Mouse (Mus musculus) spleen, adult 2 months (tissue): Measurements from ENCODE around the gene Spdye4c. TPM values are rescaled to one million over a fixed set of nuclear protein-coding genes. Genes with fewer than 3 reads are reported as not detected.

Experiments
- DNase-seq, 2 experiments: peaks; one replicate each; pipeline versions ENCODE4 v3.0.0 to v3.0.0-alpha.2; 2012 to 2021; ENCODE audit warnings: low spot score in 2 of 2, low read depth in 1 of 2
- H3K27ac ChIP-seq: fragments of 200-500 bp; 2 replicates; pipeline ENCODE4 v1.5.1; 2012; ENCODE audit warnings: low read length, inconsistent platforms; ENCODE audit not compliant: insufficient read depth
- H3K27me3 ChIP-seq: fragments of 200-500 bp; 2 replicates; pipeline ENCODE4 v1.6.1; 2012; ENCODE audit warnings: mild to moderate bottlenecking, moderate library complexity, low read length, inconsistent platforms; ENCODE audit not compliant: control insufficient read depth, insufficient read depth
- H3K36me3 ChIP-seq: fragments of 200-500 bp; 2 replicates; pipeline ENCODE4 v1.6.1; 2012; ENCODE audit warnings: mild to moderate bottlenecking, low read length, inconsistent platforms; ENCODE audit not compliant: control insufficient read depth, insufficient read depth
- H3K4me1 ChIP-seq: fragments of 200-500 bp; 2 replicates; pipeline ENCODE4 v1.6.1; 2011; ENCODE audit warnings: inconsistent platforms; ENCODE audit not compliant: control insufficient read depth, insufficient read depth, insufficient read length
- H3K4me3 ChIP-seq: fragments of 200-500 bp; 2 replicates; pipeline ENCODE4 v1.5.1; 2011; ENCODE audit warnings: mild to moderate bottlenecking, inconsistent platforms; ENCODE audit not compliant: insufficient read depth, insufficient read length; ENCODE audit errors: extremely low read depth
- CTCF ChIP-seq: fragments of 200-500 bp; IDR thresholded peaks from 2 replicates; pipeline ENCODE4 v1.5.1; 2011; ENCODE audit warnings: mild to moderate bottlenecking, inconsistent platforms; ENCODE audit not compliant: insufficient read depth, insufficient read length, insufficient replicate concordance; ENCODE audit errors: extremely low read depth
- POLR2A ChIP-seq: fragments of 200-500 bp; IDR thresholded peaks from 2 replicates; pipeline ENCODE4 v1.6.1; 2011; ENCODE audit warnings: low read depth, low read length, inconsistent platforms
- WGBS: fragments of 180-500 bp; shearing (Covaris S2); methylation state at CpG from one replicate; pipeline ENCODE4 v1.1.7; 2018; 5-methylcytosine and 5-hydroxymethylcytosine counted together
- polyA plus RNA-seq: library from polyadenylated mRNA; depleted of rRNA; stranded (reverse); fragments of >200 nt; gene quantifications from 2 replicates; pipeline ENCODE4 v1.2.3, GENCODE M21; 2012

Gene Spdye4c
- polyA plus RNA-seq, 1 experiment, result not detected

DNA sequence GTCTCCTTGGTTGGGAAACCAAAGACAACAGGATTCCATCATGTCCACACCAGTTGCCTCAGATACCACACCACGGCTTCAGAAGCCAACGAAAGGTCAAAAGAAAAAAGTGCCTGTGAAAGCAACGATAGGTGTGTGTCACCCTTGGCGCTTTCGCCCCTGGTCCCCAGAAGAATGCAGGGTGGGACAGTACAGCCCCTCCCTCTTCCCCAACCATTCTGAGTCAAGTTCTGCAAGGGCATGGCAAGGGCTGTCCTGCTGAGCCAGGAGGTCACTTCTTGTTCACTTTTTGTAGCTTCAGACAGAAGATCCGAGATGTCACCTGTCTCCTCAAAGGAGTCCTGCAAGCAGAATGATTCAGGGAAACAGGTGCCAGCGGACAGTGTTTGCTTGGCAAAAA is 1.3 kb downstream of the Spdye4c start:
- Histone ChIP-seq H3K27ac (no peak overlapping the region), H3K4me3 (no peak overlapping the region), H3K36me3 (no peaks in the 10 kb centered on the region), H3K27me3 (no peaks in the 10 kb centered on the region), H3K4me1 (no peaks in the 10 kb centered on the region)
- no peak for DNase-seq
- TF ChIP-seq POLR2A (no peak), CTCF (no peak)
- 90% methylated on average over 7 of the region's 7 CpGs for WGBS

DNA sequence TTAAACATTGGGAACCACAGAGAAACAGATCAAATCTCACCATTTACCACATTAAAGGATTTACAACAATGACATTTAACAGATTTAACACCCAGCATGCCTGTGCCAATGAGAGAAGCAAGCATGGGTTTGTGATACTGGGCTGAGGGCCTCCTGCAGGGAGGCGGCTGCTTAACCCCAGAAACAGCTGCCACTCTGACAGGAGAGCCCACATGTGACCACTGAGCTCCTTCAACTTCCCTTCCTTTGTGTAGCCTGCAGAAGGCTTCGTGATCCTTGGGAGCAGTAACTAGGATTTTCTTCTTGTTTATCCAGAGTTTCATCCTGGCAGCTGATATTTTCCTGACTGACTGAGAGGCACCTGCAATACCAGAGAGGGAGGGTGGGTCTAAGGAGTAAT is 10.5 kb downstream of the Spdye4c start:
- H3K27ac ChIP-seq, result no peak overlapping the region
- no peak for TF ChIP-seq CTCF
- TF ChIP-seq POLR2A, result no peak
- no peaks in the 10 kb centered on the region for H3K27me3 ChIP-seq
- H3K4me1 ChIP-seq, result no peaks in the 10 kb centered on the region
- H3K36me3 ChIP-seq, result no peaks in the 10 kb centered on the region
- DNase-seq, result no peak
- no peak overlapping the region for H3K4me3 ChIP-seq
- 34% methylated on average over 2 of the region's 2 CpGs for WGBS

DNA sequence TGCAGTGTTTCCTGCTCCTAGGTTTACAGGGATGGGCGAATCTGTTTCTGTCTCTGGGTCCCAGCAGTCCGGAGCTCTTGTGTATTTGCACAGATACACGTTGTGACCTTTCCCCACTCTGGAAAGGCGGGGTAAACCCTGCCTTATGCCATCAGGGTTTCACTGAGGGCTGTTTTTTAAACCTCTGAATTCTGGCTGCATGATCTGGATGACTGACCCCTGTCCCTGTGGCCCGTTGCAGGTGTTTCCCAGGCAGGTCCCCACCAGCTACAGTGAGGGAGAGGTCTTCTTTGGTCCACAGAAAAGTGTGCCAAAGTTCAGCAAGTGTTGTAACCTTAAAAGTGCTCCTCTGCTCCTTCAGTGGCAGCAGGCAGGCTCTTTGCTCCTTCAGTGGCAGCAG is 18.3 kb downstream of the Spdye4c start:
- Histone ChIP-seq H3K36me3 (peaks cover 23% of the 10 kb centered on the region), H3K27ac (no peak overlapping the region), H3K4me3 (no peak overlapping the region), H3K27me3 (no peaks in the 10 kb centered on the region), H3K4me1 (no peaks in the 10 kb centered on the region)
- no peak for TF ChIP-seq POLR2A
- 88% methylated on average over 5 of the region's 5 CpGs for WGBS
- DNase-seq, result no peak

DNA sequence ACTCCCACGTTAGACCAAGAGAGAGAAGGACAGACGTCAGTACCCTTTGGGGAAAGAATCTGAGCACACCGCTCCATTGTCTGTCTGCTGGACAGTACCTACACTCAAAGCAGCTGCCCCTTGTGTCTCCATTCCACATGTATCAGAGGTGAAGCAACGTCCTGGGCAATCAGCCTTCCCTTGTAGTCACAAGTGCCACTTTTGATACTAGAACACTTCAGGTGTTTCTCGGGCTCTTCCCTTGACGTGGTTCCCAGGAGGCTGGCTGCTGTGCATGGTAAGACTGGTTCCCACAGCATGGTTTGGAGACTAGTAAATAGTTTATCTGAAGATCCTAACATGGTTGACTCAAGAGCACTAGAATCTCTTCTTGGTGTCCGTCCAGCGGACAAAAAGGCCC is 20.2 kb downstream of the Spdye4c start:
- no peak for TF ChIP-seq POLR2A
- no peak for TF ChIP-seq CTCF
- H3K4me1 ChIP-seq, result no peaks in the 10 kb centered on the region
- peaks cover 34% of the 10 kb centered on the region for H3K36me3 ChIP-seq
- no peak overlapping the region for H3K4me3 ChIP-seq
- DNase-seq, result no peak
- H3K27ac ChIP-seq, result no peak overlapping the region
- WGBS, result 97% methylated on average over 8 of the region's 8 CpGs
- no peaks in the 10 kb centered on the region for H3K27me3 ChIP-seq

DNA sequence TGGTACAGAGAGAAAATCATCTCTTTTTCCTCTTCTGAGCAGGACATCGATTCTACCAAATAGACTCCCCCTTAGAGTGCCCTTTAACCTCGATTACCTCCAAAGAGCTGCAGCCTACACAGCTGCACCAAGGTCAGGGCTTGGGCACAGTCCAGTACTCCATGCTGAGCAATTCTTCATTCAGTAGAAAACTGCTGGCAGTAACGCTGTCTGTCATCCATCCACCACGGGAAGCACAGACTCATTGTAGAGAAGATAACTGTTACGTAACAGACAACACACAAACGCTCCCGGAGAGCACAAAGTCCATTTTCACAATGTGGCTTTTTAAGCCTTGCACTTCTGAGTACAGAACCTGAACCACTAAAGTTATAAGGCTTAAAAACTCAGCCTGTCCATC is 21.3 kb downstream of the Spdye4c start:
- WGBS, result 91% methylated on average over 7 of the region's 7 CpGs
- Histone ChIP-seq H3K4me1 (no peaks in the 10 kb centered on the region), H3K27me3 (no peaks in the 10 kb centered on the region), H3K36me3 (peaks cover 39% of the 10 kb centered on the region), H3K27ac (no peak overlapping the region), H3K4me3 (no peak overlapping the region)
- no peak for TF ChIP-seq CTCF
- DNase-seq, result no peak

DNA sequence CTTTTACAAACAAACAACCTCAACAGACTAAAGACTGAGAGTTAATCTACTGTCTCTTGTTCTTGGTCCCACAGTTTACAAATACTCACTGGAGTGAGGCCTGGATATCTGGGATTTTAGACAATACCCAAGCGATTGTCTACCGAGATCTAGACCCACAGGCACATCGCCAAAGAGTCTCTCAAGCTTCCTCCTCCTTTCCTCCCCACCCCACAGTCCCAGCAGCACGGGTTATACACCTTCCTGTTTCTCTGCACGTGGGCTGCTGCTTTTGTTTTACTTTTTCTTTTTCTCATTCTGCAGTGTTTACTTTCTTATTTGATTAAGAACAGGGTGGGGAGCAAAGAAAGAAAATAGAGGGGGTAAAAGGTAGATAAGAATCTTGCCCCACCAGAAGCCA is 22.4 kb downstream of the Spdye4c start:
- DNase-seq, result no peak
- no peaks in the 10 kb centered on the region for H3K4me1 ChIP-seq
- WGBS, result 14% methylated on average over 5 of the region's 5 CpGs
- H3K27ac ChIP-seq, result no peak overlapping the region
- H3K36me3 ChIP-seq, result peaks cover 45% of the 10 kb centered on the region
- H3K4me3 ChIP-seq, result no peak overlapping the region
- TF ChIP-seq CTCF (no peak), POLR2A (no peak)
- no peaks in the 10 kb centered on the region for H3K27me3 ChIP-seq

DNA sequence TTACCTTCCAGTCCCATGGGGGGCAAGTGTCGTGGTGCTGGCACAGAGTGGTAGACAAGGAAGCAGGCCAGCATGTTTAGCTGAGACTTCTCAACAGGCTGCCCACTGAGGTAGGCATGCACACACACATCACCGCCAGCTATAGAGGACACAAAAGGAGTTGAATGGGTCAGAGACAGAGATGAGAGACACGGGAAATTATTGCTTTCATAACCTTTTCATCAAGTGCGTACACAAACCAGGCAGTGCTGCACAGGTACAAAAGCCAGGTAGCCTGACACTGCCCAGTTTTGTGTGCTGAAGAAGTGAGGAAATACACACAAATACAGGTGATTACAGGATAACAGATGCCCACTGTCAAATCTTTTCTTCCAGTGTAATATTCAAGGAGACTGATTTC is 24.4 kb downstream of the Spdye4c start:
- H3K27me3 ChIP-seq, result no peaks in the 10 kb centered on the region
- no peak for TF ChIP-seq POLR2A
- TF ChIP-seq CTCF, result no peak
- 89% methylated on average over 4 of the region's 4 CpGs for WGBS
- no peak overlapping the region for H3K27ac ChIP-seq
- no peak for DNase-seq
- H3K36me3 ChIP-seq, result peaks cover 57% of the 10 kb centered on the region
- no peak overlapping the region for H3K4me3 ChIP-seq
- H3K4me1 ChIP-seq, result no peaks in the 10 kb centered on the region
